ENCODE assay signal across 9 mouse cellular contexts in genomic region chr1:39896581-39896980, GRCm38 (mm10). TPM values are rescaled to one million over a fixed set of nuclear protein-coding genes. Genes with fewer than 3 reads are reported as not detected.
DNase-seq lines count a peak whose midpoint lies in the region; ATAC-seq and TF ChIP-seq lines count a peak whose summit lies in the region.
"Had no signal": no experiment of that assay in that cellular context is flagged by ENCODE, and none has a peak within 500 bp of the region (broad histone marks: within the 10 kb centered on the region; RNA-seq: fewer than 3 reads in every experiment).

No protein-coding gene starts in this region.

- no peak overlapping the region for H3K27ac ChIP-seq in lung, postnatal 0 days (ENCODE audit: low read length)
- H3K27ac ChIP-seq in forebrain, embryonic 12.5 days = no peak overlapping the region

- TF ChIP-seq CTCF in lung, postnatal 0 days (IDR thresholded peaks at IDR 0.05) = no peak
- no peak for TF ChIP-seq CTCF in lung, adult 2 months (IDR thresholded peaks at IDR 0.05; ENCODE audit: insufficient read depth, low read length)

- no peaks in the 10 kb centered on the region for H3K27me3 ChIP-seq in lung, postnatal 0 days (replicated peaks; ENCODE audit: insufficient read depth, low read length)
- no peaks in the 10 kb centered on the region for H3K27me3 ChIP-seq in forebrain, embryonic 12.5 days
- H3K27me3 ChIP-seq: heart, embryonic 12.5 days had no signal

- H3K9ac ChIP-seq in lung, postnatal 0 days (replicated peaks; ENCODE audit: low read depth) = no peak overlapping the region
- H3K9ac ChIP-seq in forebrain, embryonic 12.5 days = no peak overlapping the region
- H3K9ac ChIP-seq: forebrain, postnatal 0 days; heart, embryonic 12.5 days had no signal

- ATAC-seq in lung, postnatal 0 days = no peak
- peak; percentile 55 for ATAC-seq in monocyte, adult 5-6 weeks (replicated peaks; ENCODE audit: insufficient number of reproducible peaks, low FRiP score, low TSS enrichment, poor library complexity, severe bottlenecking)
- no peak for ATAC-seq in forebrain, embryonic 12.5 days (ENCODE audit: low FRiP score)
- ATAC-seq: forebrain, postnatal 0 days had no signal

- no peak overlapping the region for H3K4me3 ChIP-seq in lung, postnatal 0 days (ENCODE audit: low read depth, low read length)
- H3K4me3 ChIP-seq in lung, adult 2 months (replicated peaks; ENCODE audit: extremely low read depth, low read depth, low read length) = no peak overlapping the region
- no peak overlapping the region for H3K4me3 ChIP-seq in forebrain, embryonic 12.5 days (replicated peaks)
- H3K4me3 ChIP-seq: heart, embryonic 12.5 days had no signal

- no peaks in the 10 kb centered on the region for H3K4me1 ChIP-seq in lung, postnatal 0 days (ENCODE audit: insufficient read depth, low read depth, low read length)
- no peaks in the 10 kb centered on the region for H3K4me1 ChIP-seq in lung, adult 2 months (ENCODE audit: control insufficient read depth, insufficient read depth, low read length)
- H3K4me1 ChIP-seq in forebrain, embryonic 12.5 days = peaks cover 6% of the 10 kb centered on the region

- TF ChIP-seq POLR2A in lung, adult 2 months (IDR thresholded peaks at IDR 0.05; ENCODE audit: borderline replicate concordance, extremely low read depth, low read depth, low read length) = no peak

- H3K36me3 ChIP-seq in lung, postnatal 0 days (ENCODE audit: insufficient read depth, low read length) = no peaks in the 10 kb centered on the region
- H3K36me3 ChIP-seq in forebrain, embryonic 12.5 days (replicated peaks) = no peaks in the 10 kb centered on the region
- H3K36me3 ChIP-seq: heart, embryonic 12.5 days had no signal

- no peak for TF ChIP-seq EP300 in lung, postnatal 0 days (IDR thresholded peaks at IDR 0.05)

- peak; percentile 55 for DNase-seq in lung, postnatal 0 days (ENCODE audit: low spot score)
- no peak for DNase-seq in lung, adult 2 months
- DNase-seq in adipocyte (ENCODE audit: low spot score) = peak; percentile 68
- peak; percentile 48 to 66 for DNase-seq in thymus, postnatal 36 days
- DNase-seq in neural tube, embryonic 10.5 days (ENCODE audit: extremely low spot score, low spot score) = no peak
- DNase-seq: forebrain, postnatal 0 days had no signal

- no peaks in the 10 kb centered on the region for H3K9me3 ChIP-seq in lung, postnatal 0 days (ENCODE audit: low read length)
- no peaks in the 10 kb centered on the region for H3K9me3 ChIP-seq in forebrain, embryonic 12.5 days
- H3K9me3 ChIP-seq: heart, embryonic 12.5 days had no signal

- H3K4me2 ChIP-seq in lung, postnatal 0 days (replicated peaks; ENCODE audit: low read depth, low read length) = no peak overlapping the region
- no peak overlapping the region for H3K4me2 ChIP-seq in forebrain, embryonic 12.5 days
- H3K4me2 ChIP-seq: heart, embryonic 12.5 days had no signal

- WGBS in lung, postnatal 0 days = 46% methylated on average over 2 of the region's 2 CpGs
- 62% methylated on average over 2 of the region's 2 CpGs for WGBS in lung, adult 2 months
- 79% methylated on average over 2 of the region's 2 CpGs for WGBS in forebrain, embryonic 12.5 days

RNA-seq across cellular contexts. Expression of gene Map4k4, which starts 4.1 kb away (rescaled TPM):
- 21.2 and 21.5 TPM in 2 replicates for polyA plus RNA-seq in lung, postnatal 0 days (2015; fragmentation: Nextera tagmentation; extraction: Ambion mirVana)
- 80.4 and 94.7 TPM in 2 replicates for polyA plus RNA-seq in lung, adult 2 months (2012; rRNA removed)
- 327 to 401 TPM (median 363 TPM) in 3 replicates for total RNA-seq in monocyte, adult 5-6 weeks (2017)
- 55.9 and 73.9 TPM in 2 replicates for polyA plus RNA-seq in forebrain, embryonic 12.5 days (2016; fragmentation: Nextera tagmentation; extraction: Ambion mirVana)

Comparison
In these comparisons a context has a peak if more than half of its experiments do, and no peak if none do; other contexts are left out.
1. DNase-seq: peak in lung, postnatal 0 days (single experiment), adipocyte (single experiment) and thymus, postnatal 36 days (2 of 2); none in lung, adult 2 months (single experiment) and neural tube, embryonic 10.5 days (single experiment).